Mouse (Mus musculus): ENCODE measurements around the gene Pgam5. TPM values are rescaled to one million over a fixed set of nuclear protein-coding genes. Genes with fewer than 3 reads are reported as not detected.

Gene Pgam5
- 10 to 100 TPM; 11.9 to 19.2 TPM for polyA plus RNA-seq (2012; fragmentation: generic; extraction: Trizol)

GRCm38 (mm10) chr5:110269141-110270101 is at the start of gene Pgam5:
Gene Pgam5 (minus strand): TSS chr5:110269913.

GRCm38 (mm10) chr5:110285770-110286445 is 16.2 kb upstream of the Pgam5 start, which contains the start of the genes Pxmp2 and Pole:
Gene Pxmp2 (minus strand): TSS chr5:110286186.
Gene Pole (plus strand): TSS chr5:110286306.

GRCm38 (mm10) chr5:110230780-110231461 is 38.8 kb downstream of the Pgam5 start, which contains the start of gene Ankle2:
Gene Ankle2 (plus strand): TSS chr5:110231004.

Other genes starting within 250 kb of the Pgam5 start
- under 1 TPM; 0.01 to 0.07 TPM for gene Gm17655, start 197.4 kb downstream of the Pgam5 start, polyA plus RNA-seq (2012; fragmentation: generic; extraction: Trizol)
- gene Gm35315, start 175.5 kb downstream of the Pgam5 start, polyA plus RNA-seq (2012; fragmentation: generic; extraction: Trizol) = under 1 TPM; 0.01 to 0.06 TPM
- 1 to 10 TPM in 1 of 2 experiments, under 1 TPM in 1; 0.29 to 1.4 TPM for gene Plcxd1, start 169.9 kb downstream of the Pgam5 start, polyA plus RNA-seq (2012; fragmentation: generic; extraction: Trizol)
- 10 to 100 TPM; 32.7 to 58.5 TPM for gene Gtpbp6, start 161.7 kb downstream of the Pgam5 start, polyA plus RNA-seq (2012; fragmentation: generic; extraction: Trizol)
- under 1 TPM; 0.06 to 0.19 TPM for gene Zfp605, start 159.8 kb downstream of the Pgam5 start, polyA plus RNA-seq (2012; fragmentation: generic; extraction: Trizol)
- 10 to 100 TPM in 1 of 2 experiments, under 1 TPM in 1; 0.97 to 10.9 TPM for gene Chfr, start 134.1 kb downstream of the Pgam5 start, polyA plus RNA-seq (2012; fragmentation: generic; extraction: Trizol)
- gene Golga3, start 93.2 kb downstream of the Pgam5 start, polyA plus RNA-seq (2012; fragmentation: generic; extraction: Trizol) = 10 to 100 TPM in 1 of 2 experiments, under 1 TPM in 1; 0.95 to 10.3 TPM
- gene Ankle2, start 38.9 kb downstream of the Pgam5 start, polyA plus RNA-seq (2012; fragmentation: generic; extraction: Trizol) = 1 to 10 TPM; 2.6 to 9.6 TPM
- gene Pxmp2, start 16.3 kb upstream of the Pgam5 start, polyA plus RNA-seq (2012; fragmentation: generic; extraction: Trizol) = 1 to 10 TPM; 2.4 TPM
- gene Pole, start 16.4 kb upstream of the Pgam5 start, polyA plus RNA-seq (2012; fragmentation: generic; extraction: Trizol) = 10 to 100 TPM; 13.3 to 14.3 TPM
- under 1 TPM; 0.01 to 0.06 TPM for gene P2rx2, start 73.3 kb upstream of the Pgam5 start, polyA plus RNA-seq (2012; fragmentation: generic; extraction: Trizol)
- gene Lrcol1, start 74.8 kb upstream of the Pgam5 start, polyA plus RNA-seq (2012; fragmentation: generic; extraction: Trizol) = not detected
- 10 to 100 TPM in 1 of 2 experiments, 1 to 10 TPM in 1; 7.0 to 19.5 TPM for gene Fbrsl1, start 178.6 kb upstream of the Pgam5 start, polyA plus RNA-seq (2012; fragmentation: generic; extraction: Trizol)